Mouse (Mus musculus) liver, embryonic 14.5 days (tissue): Measurements from ENCODE around the gene Stk11ip.

Experiments used
- CTCF ChIP-seq: IDR thresholded peaks from 2 replicates; pipeline ENCODE4 v1.5.1; 2016; ENCODE audit warnings: antibody characterized with exemption, low read depth, control low read depth
- EP300 ChIP-seq: IDR thresholded peaks from 2 replicates; pipeline ENCODE4 v1.6.1; 2016; ENCODE audit warnings: antibody characterized with exemption, low read depth

DNA sequence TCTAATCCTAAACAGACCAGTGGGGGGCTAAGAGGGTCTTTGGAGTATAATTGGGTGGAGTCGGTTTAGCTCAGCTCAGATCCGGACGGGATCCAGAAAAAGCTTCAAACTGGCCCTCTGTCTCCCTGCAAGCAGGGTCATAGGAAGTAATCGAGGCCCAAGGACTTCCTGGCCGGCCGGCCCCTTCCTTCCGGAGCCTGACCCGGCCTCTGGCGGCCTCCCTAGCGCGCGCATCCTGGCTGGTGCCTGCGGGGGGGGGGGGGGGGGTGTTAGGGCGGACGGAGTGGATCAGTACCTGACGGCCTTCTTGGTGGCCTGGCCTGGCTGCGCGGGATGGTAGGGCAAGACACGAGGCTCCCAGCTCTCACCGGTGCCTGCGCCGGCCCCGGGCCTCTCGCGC lies 42.8 kb upstream of the Stk11ip start:
- TF ChIP-seq EP300 (no peak), CTCF (no peak)
